Mouse (Mus musculus): ENCODE data around the gene Coa5. TPM values are rescaled to one million over a fixed set of nuclear protein-coding genes. Genes with fewer than 3 reads are reported as not detected.

Gene Coa5
- total and polyA plus RNA-seq, 3 experiments: 46.8 to 113 (median 100.0) TPM

GRCm38 (mm10) chr1:37430297-37430840 is 466 bp upstream of the Coa5 start:
- DNase-seq: no peak

GRCm38 (mm10) chr1:37428911-37429310 is 992 bp downstream of the Coa5 start:
- peak; percentile 60 for DNase-seq

GRCm38 (mm10) chr1:37427144-37427875 is 2.6 kb downstream of the Coa5 start:
- DNase-seq: no peak

GRCm38 (mm10) chr1:37419420-37419819 is 10.5 kb downstream of the Coa5 start:
- DNase-seq: peak; percentile 16

GRCm38 (mm10) chr1:37415394-37415793 is 14.5 kb downstream of the Coa5 start:
- no peak for DNase-seq

GRCm38 (mm10) chr1:37409647-37410046 is 20.3 kb downstream of the Coa5 start:
- DNase-seq: no peak

GRCm38 (mm10) chr1:37408678-37409077 is 21.2 kb downstream of the Coa5 start:
- no peak for DNase-seq

- DNase-seq: no peak
Measured at GRCm38 (mm10) chr1:37408059-37408458, 21.8 kb downstream of the Coa5 start.

- DNase-seq: no peak
Measured at GRCm38 (mm10) chr1:37407228-37407627, 22.7 kb downstream of the Coa5 start.

- DNase-seq: no peak
Measured at GRCm38 (mm10) chr1:37405137-37405536, 24.8 kb downstream of the Coa5 start.

- peak; percentile 63 for DNase-seq
Measured at GRCm38 (mm10) chr1:37401687-37402086, 28.2 kb downstream of the Coa5 start.

- DNase-seq: no peak
Measured at GRCm38 (mm10) chr1:37399734-37400133, 30.2 kb downstream of the Coa5 start.

GRCm38 (mm10) chr1:37398961-37399360 is 30.9 kb downstream of the Coa5 start:
- DNase-seq: no peak

GRCm38 (mm10) chr1:37396481-37396880 is 33.4 kb downstream of the Coa5 start:
- DNase-seq: no peak

GRCm38 (mm10) chr1:37393174-37393573 is 36.7 kb downstream of the Coa5 start:
- DNase-seq: no peak

- DNase-seq: no peak
Measured at GRCm38 (mm10) chr1:37386448-37386971, 43.4 kb downstream of the Coa5 start.

GRCm38 (mm10) chr1:37384304-37384703 is 45.6 kb downstream of the Coa5 start:
- no peak for DNase-seq

- DNase-seq: no peak
Measured at GRCm38 (mm10) chr1:37380913-37381312, 49.0 kb downstream of the Coa5 start.

GRCm38 (mm10) chr1:37379536-37379935 is 50.4 kb downstream of the Coa5 start:
- no peak for DNase-seq

GRCm38 (mm10) chr1:37378095-37378494 is 51.8 kb downstream of the Coa5 start:
- no peak for DNase-seq

GRCm38 (mm10) chr1:37376751-37377150 is 53.2 kb downstream of the Coa5 start:
- DNase-seq: no peak

- no peak for DNase-seq
Measured at GRCm38 (mm10) chr1:37376177-37376576, 53.7 kb downstream of the Coa5 start.

- DNase-seq: peak; percentile 53
Measured at GRCm38 (mm10) chr1:37368768-37369385, 61.0 kb downstream of the Coa5 start.
